Mouse (Mus musculus) hindbrain, embryonic 12.5 days (tissue): ENCODE results near the gene Lrrn4cl. TPM values are rescaled to one million over a fixed set of nuclear protein-coding genes. Genes with fewer than 3 reads are reported as not detected.
"Not testable (repeated sequence)": the region's sequence is repeated elsewhere in the genome, so short reads cannot be mapped to it uniquely, and the experiment has no call there.

ENCODE experiments used
- ATAC-seq: fragments of 200-750 bp; cut with Nextera tagmentation; 2 replicates; pipeline ENCODE4 v1.8.0; 2017; ENCODE audit warnings: moderate TSS enrichment; ENCODE audit not compliant: low FRiP score
- H3K27ac ChIP-seq: fragments of 300-500 bp; sonication (generic); 2 replicates; pipeline ENCODE4 v1.5.1; 2016; ENCODE audit warnings: mild to moderate bottlenecking
- H3K27me3 ChIP-seq: fragments of 300-500 bp; sonication (generic); 2 replicates; pipeline ENCODE4 v1.6.1; 2016; ENCODE audit warnings: mild to moderate bottlenecking
- H3K36me3 ChIP-seq: fragments of 300-500 bp; sonication (generic); 2 replicates; pipeline ENCODE4 v1.6.1; 2016; ENCODE audit warnings: mild to moderate bottlenecking
- H3K4me1 ChIP-seq: fragments of 300-500 bp; sonication (generic); 2 replicates; pipeline ENCODE4 v1.6.1; 2016
- H3K4me2 ChIP-seq: fragments of 300-500 bp; sonication (generic); replicated peaks from 2 replicates; pipeline ENCODE4 v1.6.1; 2016; ENCODE audit warnings: mild to moderate bottlenecking
- H3K4me3 ChIP-seq: fragments of 300-500 bp; sonication (generic); 2 replicates; pipeline ENCODE4 v1.5.1; 2016; ENCODE audit warnings: mild to moderate bottlenecking
- H3K9ac ChIP-seq: fragments of 300-500 bp; sonication (generic); 2 replicates; pipeline ENCODE4 v1.6.1; 2016; ENCODE audit warnings: mild to moderate bottlenecking, moderate library complexity
- H3K9me3 ChIP-seq: fragments of 300-500 bp; sonication (generic); replicated peaks from 2 replicates; pipeline ENCODE4 v1.6.1; 2016; ENCODE audit warnings: mild to moderate bottlenecking
- WGBS: fragments of 180-500 bp; shearing (Covaris S2); methylation state at CpG from one replicate; pipeline ENCODE4 v1.1.7; 2016; 5-methylcytosine and 5-hydroxymethylcytosine counted together
- polyA plus RNA-seq: library from polyadenylated mRNA; unstranded; fragments of >200 nt; fragmentation: Nextera tagmentation; extraction: Ambion mirVana; gene quantifications from 2 replicates; pipeline ENCODE4 v1.2.1, GENCODE M21; 2016

The Lrrn4cl gene
- polyA plus RNA-seq, 1 experiment from 2014 or later = 0.49 TPM

DNA sequence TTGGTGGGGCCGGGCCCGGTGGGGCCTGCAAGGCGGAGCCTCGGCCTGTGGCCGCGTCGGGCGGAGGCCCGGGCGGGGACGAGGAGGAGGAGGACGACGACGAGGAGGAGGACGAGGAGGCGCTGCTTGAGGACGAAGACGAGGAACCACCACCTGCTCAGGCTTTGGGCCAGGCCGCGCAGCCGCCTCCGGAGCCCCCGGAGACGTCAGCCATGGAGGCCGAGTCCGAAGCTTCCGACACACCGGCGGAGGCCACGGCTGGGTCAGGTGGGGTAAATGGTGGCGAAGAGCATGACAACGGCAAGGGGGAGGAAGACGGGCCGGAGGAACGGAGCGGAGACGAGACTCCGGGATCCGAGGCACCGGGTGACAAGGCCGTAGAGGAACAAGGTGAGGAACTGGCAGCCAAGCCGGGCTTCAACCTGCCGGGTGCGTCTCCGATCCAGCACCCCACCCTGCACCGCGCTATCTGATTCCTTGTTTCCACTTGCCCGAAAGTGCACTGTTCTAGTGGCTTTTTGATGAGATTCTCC is 30.1 kb upstream of the Lrrn4cl start:
- 1% methylated on average over 48 of the region's 48 CpGs for WGBS
- Histone ChIP-seq H3K27ac (peak overlapping the region; percentile 99), H3K27me3 (no peaks in the 10 kb centered on the region), H3K4me1 (peaks cover 44% of the 10 kb centered on the region), H3K9me3 (no peaks in the 10 kb centered on the region), H3K4me2 (peak overlapping the region; percentile 97), H3K9ac (peak overlapping the region; percentile 98), H3K36me3 (peaks cover 36% of the 10 kb centered on the region), H3K4me3 (peak overlapping the region; percentile 98)
- ATAC-seq = peak; percentile 24

DNA sequence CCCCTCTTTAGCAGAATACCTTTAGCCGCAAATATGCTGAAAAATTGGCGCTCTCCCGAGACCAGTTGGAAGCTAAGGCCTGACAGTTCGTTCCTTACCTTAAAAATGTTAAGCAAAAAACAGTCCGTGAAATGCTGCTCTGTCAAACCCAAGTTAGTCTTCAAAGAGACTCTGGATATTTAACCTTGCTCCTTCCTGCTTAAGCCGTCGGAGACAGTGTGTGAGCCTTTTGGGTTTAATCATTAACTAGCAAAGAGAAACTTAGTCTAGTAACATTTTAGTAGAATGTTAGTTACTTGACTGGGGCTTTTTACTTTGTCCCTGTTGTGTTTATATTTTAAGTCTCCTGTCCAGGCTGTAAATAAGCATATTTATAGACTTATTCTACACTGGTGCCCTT is 29.4 kb upstream of the Lrrn4cl start:
- WGBS = 1% methylated on average over 7 of the region's 7 CpGs
- peaks cover 40% of the 10 kb centered on the region for H3K4me1 ChIP-seq
- no peaks in the 10 kb centered on the region for H3K9me3 ChIP-seq
- H3K4me2 ChIP-seq = peak overlapping the region; percentile 97
- H3K27me3 ChIP-seq = no peaks in the 10 kb centered on the region
- ATAC-seq = no peak
- peak overlapping the region; percentile 98 for H3K9ac ChIP-seq
- peaks cover 39% of the 10 kb centered on the region for H3K36me3 ChIP-seq
- H3K27ac ChIP-seq = peak overlapping the region; percentile 99; the same call in 1 of the 2 replicates
- peak overlapping the region; percentile 98 for H3K4me3 ChIP-seq

DNA sequence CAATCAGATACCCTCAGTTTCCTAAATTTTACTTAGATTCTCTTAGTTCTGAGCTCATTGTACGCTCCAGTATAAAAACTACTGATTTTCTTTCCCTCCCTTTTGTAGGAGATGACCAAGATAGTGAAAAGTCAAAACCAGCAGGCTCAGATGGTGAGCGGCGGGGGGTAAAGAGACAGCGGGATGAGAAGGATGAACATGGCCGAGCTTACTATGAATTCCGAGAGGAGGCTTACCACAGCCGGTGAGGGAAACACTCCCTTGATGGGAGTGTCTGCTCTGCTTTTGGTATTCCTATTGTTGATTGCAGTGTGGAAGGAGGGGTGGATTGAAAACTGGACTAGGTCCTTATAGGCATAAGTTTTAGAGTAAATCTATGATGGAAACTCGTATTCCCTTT is 27.9 kb upstream of the Lrrn4cl start:
- no peak for ATAC-seq
- peak overlapping the region; percentile 98 for H3K9ac ChIP-seq
- peaks cover 28% of the 10 kb centered on the region for H3K4me1 ChIP-seq
- WGBS = 69% methylated on average over 8 of the region's 8 CpGs
- H3K27ac ChIP-seq = no peak overlapping the region
- no peaks in the 10 kb centered on the region for H3K27me3 ChIP-seq
- H3K9me3 ChIP-seq = no peaks in the 10 kb centered on the region
- peaks cover 46% of the 10 kb centered on the region for H3K36me3 ChIP-seq
- H3K4me2 ChIP-seq = peak overlapping the region; percentile 97
- peak overlapping the region; percentile 98 for H3K4me3 ChIP-seq

DNA sequence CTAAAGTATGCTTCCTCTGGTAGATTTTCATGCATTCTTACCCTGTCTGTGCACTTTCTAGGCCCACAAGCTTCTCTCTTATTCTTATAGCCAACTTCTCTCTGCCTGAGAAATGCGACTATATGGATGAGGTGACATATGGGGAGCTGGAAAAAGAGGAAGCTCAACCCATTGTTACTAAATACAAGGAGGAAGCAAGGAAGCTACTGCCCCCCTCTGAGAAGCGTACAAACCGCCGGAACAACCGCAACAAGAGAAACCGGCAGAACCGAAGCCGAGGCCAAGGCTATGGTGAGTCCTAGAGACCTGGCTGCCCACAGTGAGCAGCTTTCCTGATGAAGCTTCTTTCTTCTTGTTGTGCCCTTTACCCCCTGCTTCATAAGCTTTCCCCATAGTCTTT is 20.9 kb upstream of the Lrrn4cl start, which contains the start of gene AC129217.1:
Gene AC129217.1, plus strand, starts transcription at position 114 of the 400 bp plus-strand sequence.
- 92% methylated on average over 8 of the region's 8 CpGs for WGBS

DNA sequence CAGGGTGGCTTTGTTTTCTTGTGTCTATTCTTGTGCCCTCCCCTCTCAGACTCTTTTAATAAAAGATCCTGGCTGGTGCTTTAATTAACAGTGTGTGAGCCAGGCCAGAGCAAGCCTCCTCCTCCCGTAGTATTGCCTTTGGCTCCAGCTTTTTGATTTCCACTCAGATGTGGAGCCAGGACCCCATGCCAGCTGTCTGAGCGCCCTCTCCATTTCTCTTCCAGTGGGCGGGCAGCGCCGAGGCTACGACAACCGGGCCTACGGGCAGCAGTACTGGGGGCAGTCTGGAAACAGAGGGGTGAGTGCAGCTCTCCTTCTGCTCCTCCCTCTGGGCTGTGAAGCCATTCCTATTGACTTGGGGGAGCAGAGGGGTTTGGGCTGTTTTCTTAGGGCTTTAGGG is 19.9 kb upstream of the Lrrn4cl start:
- Histone ChIP-seq H3K4me2 (no peak overlapping the region), H3K27me3 (no peaks in the 10 kb centered on the region), H3K36me3 (peaks cover 93% of the 10 kb centered on the region), H3K4me3 (no peak overlapping the region), H3K27ac (no peak overlapping the region), H3K9ac (no peak overlapping the region), H3K9me3 (no peaks in the 10 kb centered on the region), H3K4me1 (no peaks in the 10 kb centered on the region)
- ATAC-seq = no peak
- 93% methylated on average over 8 of the region's 8 CpGs for WGBS

More for the DNA sequence above, 20.9 kb upstream of the Lrrn4cl start, which contains the start of gene AC129217.1:
- Histone ChIP-seq H3K27me3 (no peaks in the 10 kb centered on the region), H3K9ac (no peak within 1 kb of the TSS), H3K36me3 (peaks cover 93% of the 10 kb centered on the region), H3K4me3 (no peak within 1 kb of the TSS), H3K9me3 (no peaks in the 10 kb centered on the region), H3K4me1 (no peaks in the 10 kb centered on the region), H3K4me2 (no peak within 1 kb of the TSS), H3K27ac (no peak within 1 kb of the TSS)
- no peak for ATAC-seq

DNA sequence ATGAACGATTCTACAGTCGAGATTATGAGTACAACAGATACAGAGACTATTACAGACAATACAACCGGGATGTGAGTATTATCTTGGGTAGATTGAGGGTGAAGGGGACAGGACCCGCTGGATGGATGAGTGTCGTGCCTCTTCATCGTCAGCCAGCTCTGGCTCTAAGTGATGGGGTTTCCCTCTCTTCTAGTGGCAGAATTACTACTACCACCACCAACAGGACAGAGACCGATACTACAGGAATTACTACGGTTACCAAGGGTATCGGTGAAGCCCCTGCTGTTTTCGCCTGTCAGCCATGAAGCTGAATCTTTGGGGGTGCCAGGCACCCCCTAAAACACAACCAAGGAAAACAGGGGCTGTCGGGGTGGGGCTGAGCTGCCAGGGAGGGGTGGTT is 19.3 kb upstream of the Lrrn4cl start:
- no peaks in the 10 kb centered on the region for H3K27me3 ChIP-seq
- 0 out of 2 replicates have a peak, but pooled peaks cover 1% of the 10 kb centered on the region for H3K4me1 ChIP-seq
- no peak for ATAC-seq
- no peak overlapping the region for H3K4me3 ChIP-seq
- WGBS = 83% methylated on average over 11 of the region's 11 CpGs
- no peaks in the 10 kb centered on the region for H3K9me3 ChIP-seq
- peaks cover 92% of the 10 kb centered on the region for H3K36me3 ChIP-seq
- H3K4me2 ChIP-seq = no peak overlapping the region
- no peak overlapping the region for H3K27ac ChIP-seq
- H3K9ac ChIP-seq = no peak overlapping the region

DNA sequence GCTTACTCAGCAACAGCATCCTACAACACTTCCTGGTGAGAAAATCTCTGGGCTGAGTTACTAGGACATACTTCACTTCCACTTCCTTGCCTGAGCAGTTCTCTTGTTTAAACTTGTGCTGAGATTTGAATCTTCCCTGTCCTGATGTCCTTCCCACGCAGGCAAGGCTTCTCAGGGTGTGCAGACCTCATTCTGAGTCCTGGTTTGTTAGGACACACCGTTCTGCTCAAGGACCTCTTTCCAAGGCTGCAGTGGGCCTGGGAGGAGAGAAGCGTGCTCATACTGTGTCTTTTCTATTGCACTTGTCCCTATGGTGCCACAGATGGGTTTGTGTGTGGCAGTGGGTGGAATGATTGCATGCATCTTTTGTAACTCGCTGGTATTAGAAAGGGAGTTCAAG is 17.6 kb upstream of the Lrrn4cl start:
- H3K27ac ChIP-seq = no peak overlapping the region
- H3K9ac ChIP-seq = no peak overlapping the region
- no peak overlapping the region for H3K4me2 ChIP-seq
- H3K9me3 ChIP-seq = no peaks in the 10 kb centered on the region
- WGBS = 96% methylated on average over 4 of the region's 4 CpGs
- no peak for ATAC-seq
- H3K4me3 ChIP-seq = no peak overlapping the region
- peaks cover 3% of the 10 kb centered on the region; the same call in 1 of the 2 replicates for H3K4me1 ChIP-seq
- no peaks in the 10 kb centered on the region for H3K27me3 ChIP-seq
- H3K36me3 ChIP-seq = peaks cover 78% of the 10 kb centered on the region

DNA sequence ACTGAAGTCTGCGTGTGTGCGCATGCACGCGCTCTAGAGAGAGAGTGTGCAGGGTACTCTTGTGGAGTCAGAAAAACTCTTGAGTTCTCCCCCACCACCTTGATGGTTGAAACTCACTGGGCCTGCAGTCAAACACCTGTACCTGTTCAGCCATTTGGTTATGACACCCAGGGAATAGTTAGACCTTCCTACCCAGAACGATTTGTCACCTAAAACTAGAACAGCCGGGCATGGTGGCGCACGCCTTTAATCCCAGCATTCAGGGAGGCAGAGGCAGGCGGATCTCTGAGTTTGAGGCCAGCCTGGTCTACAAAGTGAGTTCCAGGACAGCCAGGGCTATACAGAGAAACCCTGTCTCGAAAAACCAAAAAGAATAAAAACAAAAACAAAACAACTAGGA is 14.2 kb upstream of the Lrrn4cl start:
- not testable (repeated sequence) for H3K9ac ChIP-seq, H3K27me3 ChIP-seq, ATAC-seq, H3K4me2 ChIP-seq, H3K4me3 ChIP-seq, H3K9me3 ChIP-seq
- 98% methylated on average over 10 of the region's 10 CpGs for WGBS
- peak overlapping the region; percentile 98; the same call in 1 of the 2 replicates for H3K27ac ChIP-seq
- H3K4me1 ChIP-seq = peaks cover 28% of the 10 kb centered on the region
- H3K36me3 ChIP-seq = peaks cover 48% of the 10 kb centered on the region

DNA sequence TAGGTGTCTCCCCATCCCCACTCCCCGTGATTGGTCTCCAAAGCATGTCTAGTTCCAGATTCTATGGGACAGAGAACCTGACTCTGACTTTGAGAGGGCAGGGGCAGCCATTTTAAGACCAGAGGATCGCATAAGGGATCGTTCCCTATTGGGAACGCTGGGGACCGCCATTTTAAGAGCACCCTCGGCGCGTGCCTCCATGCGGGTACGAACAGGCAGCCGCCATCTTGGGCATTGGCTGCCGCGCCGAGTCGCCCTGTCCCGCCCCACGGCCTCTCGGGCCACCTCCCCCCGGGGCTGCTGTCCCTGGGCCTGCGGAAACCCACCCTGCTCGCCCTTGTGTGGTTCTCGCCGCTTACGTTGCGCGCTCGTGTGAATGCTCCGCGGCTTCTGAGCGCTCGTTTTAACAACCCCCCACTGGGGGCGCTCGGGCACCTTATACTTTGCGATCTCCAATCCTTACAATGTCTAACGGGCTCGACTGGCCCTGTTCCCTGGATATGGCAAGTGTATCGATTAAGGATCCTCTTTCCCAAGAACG is 13.2 kb upstream of the Lrrn4cl start, which contains the start of gene Bscl2:
Gene Bscl2, plus strand, starts transcription at position 217 of the 541 bp plus-strand sequence.
- WGBS = 1% methylated on average over 38 of the region's 38 CpGs
- Histone ChIP-seq H3K4me2 (peak within 1 kb of the TSS; percentile 75), H3K9ac (peak within 1 kb of the TSS; percentile 84), H3K27me3 (no peaks in the 10 kb centered on the region), H3K4me1 (peaks cover 29% of the 10 kb centered on the region), H3K27ac (peak within 1 kb of the TSS; percentile 98), H3K36me3 (peaks cover 42% of the 10 kb centered on the region), H3K9me3 (no peaks in the 10 kb centered on the region), H3K4me3 (peak within 1 kb of the TSS; percentile 45)
- peak; percentile 76 for ATAC-seq

DNA sequence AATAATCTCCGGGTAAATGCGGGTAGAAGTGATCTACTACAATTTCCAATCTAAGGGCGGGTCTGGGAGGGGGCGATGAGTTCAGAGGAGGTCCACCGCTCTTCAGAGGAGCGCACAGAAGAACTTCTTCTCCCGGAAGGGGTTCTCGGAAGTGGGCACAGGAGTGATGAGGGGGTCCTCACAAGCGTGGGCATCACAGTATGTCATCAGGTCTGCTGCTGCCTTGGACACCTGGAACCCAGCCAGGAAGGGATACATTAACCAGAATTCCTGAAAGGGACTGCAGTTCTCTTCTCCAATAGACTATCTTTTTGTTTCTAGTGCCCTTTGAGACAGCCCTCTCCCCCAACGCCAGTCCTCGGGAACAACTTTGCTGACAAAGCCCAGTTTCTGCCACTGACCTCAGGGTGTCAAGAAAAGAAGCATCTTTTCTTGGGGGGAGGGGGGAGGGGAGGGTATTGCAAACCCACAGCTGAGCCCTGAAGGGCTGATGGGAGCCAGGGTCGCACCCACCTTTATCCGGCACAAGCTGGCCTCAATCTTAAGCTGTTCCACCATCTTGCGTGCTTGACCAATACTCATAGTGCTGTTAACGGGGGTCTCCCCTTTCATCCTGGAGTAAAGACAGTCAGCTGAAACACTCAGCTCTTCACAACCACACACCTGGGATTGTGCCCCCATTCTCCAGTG is 12.4 kb upstream of the Lrrn4cl start:
- Histone ChIP-seq H3K4me2 (peak overlapping the region; percentile 75), H3K4me1 (peaks cover 29% of the 10 kb centered on the region), H3K36me3 (peaks cover 40% of the 10 kb centered on the region), H3K4me3 (peak overlapping the region; percentile 45), H3K27ac (peak overlapping the region; percentile 98), H3K27me3 (no peaks in the 10 kb centered on the region), H3K9ac (peak overlapping the region; percentile 84), H3K9me3 (no peaks in the 10 kb centered on the region)
- 16% methylated on average over 15 of the region's 15 CpGs for WGBS
- ATAC-seq = 0 out of 2 replicates have a peak, but pooled peaks have one; percentile 18

DNA sequence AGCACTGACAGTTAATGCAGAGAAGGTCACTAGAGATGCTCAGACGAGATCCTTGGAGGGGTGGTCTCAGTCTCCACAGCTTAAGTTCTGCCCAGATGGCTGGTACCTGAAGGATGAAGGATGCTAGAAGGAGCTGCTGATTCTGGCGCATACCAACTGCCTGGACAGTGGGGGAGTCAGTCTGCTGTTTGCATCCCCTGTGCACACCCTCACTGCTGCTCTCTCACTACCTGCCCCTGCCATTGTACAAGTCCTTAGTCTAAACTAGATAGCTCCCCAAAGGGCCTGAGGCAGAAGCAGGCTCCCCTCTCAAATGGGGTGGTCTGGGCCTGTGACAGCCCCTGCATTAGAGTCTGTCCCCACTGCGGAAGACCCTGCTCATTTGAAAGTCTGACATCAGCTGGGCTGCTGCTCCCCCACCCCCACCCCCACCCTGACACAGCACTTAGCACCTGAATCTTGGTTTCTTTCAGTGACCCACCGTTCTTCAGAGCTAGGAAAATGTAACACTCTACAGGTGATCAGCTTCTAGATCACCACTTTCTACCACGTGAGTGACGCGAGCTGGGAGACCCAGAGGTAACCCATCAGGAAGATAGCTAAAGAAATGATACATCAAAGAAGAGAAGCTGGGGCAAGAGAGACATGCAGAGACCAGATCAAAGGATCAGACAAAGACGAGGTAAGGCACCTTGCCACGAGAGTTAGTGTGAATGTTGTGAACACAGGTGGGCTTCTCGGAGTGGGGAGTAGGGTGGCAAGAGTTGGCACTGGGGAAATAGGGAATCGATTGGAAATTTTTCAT is 11.3 kb upstream of the Lrrn4cl start, which contains the start of gene Gng3:
Gene Gng3, minus strand, starts transcription at position 92 of the 805 bp plus-strand sequence.
- 41% methylated on average over 11 of the region's 11 CpGs for WGBS
- Histone ChIP-seq H3K4me1 (peaks cover 29% of the 10 kb centered on the region), H3K4me2 (peak within 1 kb of the TSS; percentile 75), H3K27ac (peak within 1 kb of the TSS; percentile 98), H3K4me3 (peak within 1 kb of the TSS; percentile 45), H3K9ac (peak within 1 kb of the TSS; percentile 84), H3K27me3 (no peaks in the 10 kb centered on the region), H3K36me3 (peaks cover 32% of the 10 kb centered on the region), H3K9me3 (no peaks in the 10 kb centered on the region)
- ATAC-seq = peak; percentile 90
